Mouse (Mus musculus): ENCODE results near the gene Gfi1b. TPM values are rescaled to one million over a fixed set of nuclear protein-coding genes. Genes with fewer than 3 reads are reported as not detected.
A peak's percentile ranks its signal among the peaks of the same experiment; 100 is the strongest.

Gene Gfi1b
- polyA plus RNA-seq, 1 experiment: not detected

- 62% methylated on average over 4 of the region's 4 CpGs for WGBS
- no peak for TF ChIP-seq CTCF (IDR thresholded peaks at IDR 0.05; ENCODE audit: insufficient read depth, low read depth, low read length)
- TF ChIP-seq POLR2A (IDR thresholded peaks at IDR 0.05; ENCODE audit: insufficient read depth, low read depth, low read length): no peak
Observed at GRCm38 (mm10) chr2:28629911-28630381, 8.2 kb upstream of the Gfi1b start.

GRCm38 (mm10) chr2:28628053-28628452, 6.3 kb upstream of the Gfi1b start:
- TF ChIP-seq CTCF (IDR thresholded peaks at IDR 0.05; ENCODE audit: insufficient read depth, low read depth, low read length) (no peak), POLR2A (IDR thresholded peaks at IDR 0.05; ENCODE audit: insufficient read depth, low read depth, low read length) (no peak)
- WGBS: 40% methylated on average over 2 of the region's 2 CpGs
- Histone ChIP-seq H3K4me1 (ENCODE audit: control insufficient read depth, insufficient read depth, low read length) (no peaks in the 10 kb centered on the region), H3K27ac (ENCODE audit: insufficient read depth, low read depth, low read length) (no peak overlapping the region), H3K4me3 (ENCODE audit: insufficient read depth, low read depth, low read length) (no peak overlapping the region)

More at GRCm38 (mm10) chr2:28629911-28630381, 8.2 kb upstream of the Gfi1b start:
- Histone ChIP-seq H3K27ac (ENCODE audit: insufficient read depth, low read depth, low read length) (no peak overlapping the region), H3K4me1 (ENCODE audit: control insufficient read depth, insufficient read depth, low read length) (no peaks in the 10 kb centered on the region), H3K4me3 (ENCODE audit: insufficient read depth, low read depth, low read length) (no peak overlapping the region)

- WGBS: 75% methylated on average over 3 of the region's 3 CpGs
- Histone ChIP-seq H3K27ac (ENCODE audit: insufficient read depth, low read depth, low read length) (no peak overlapping the region), H3K4me1 (ENCODE audit: control insufficient read depth, insufficient read depth, low read length) (no peaks in the 10 kb centered on the region), H3K4me3 (ENCODE audit: insufficient read depth, low read depth, low read length) (no peak overlapping the region)
- TF ChIP-seq POLR2A (IDR thresholded peaks at IDR 0.05; ENCODE audit: insufficient read depth, low read depth, low read length): no peak
- no peak for TF ChIP-seq CTCF (IDR thresholded peaks at IDR 0.05; ENCODE audit: insufficient read depth, low read depth, low read length)
Observed at GRCm38 (mm10) chr2:28626038-28626437, 4.3 kb upstream of the Gfi1b start.

GRCm38 (mm10) chr2:28624870-28625269, 3.1 kb upstream of the Gfi1b start:
- no peak for TF ChIP-seq CTCF (IDR thresholded peaks at IDR 0.05; ENCODE audit: insufficient read depth, low read depth, low read length)
- TF ChIP-seq POLR2A (IDR thresholded peaks at IDR 0.05; ENCODE audit: insufficient read depth, low read depth, low read length): no peak
- no peak overlapping the region for H3K4me3 ChIP-seq (ENCODE audit: insufficient read depth, low read depth, low read length)
- H3K27ac ChIP-seq (ENCODE audit: insufficient read depth, low read depth, low read length): no peak overlapping the region
- H3K4me1 ChIP-seq (ENCODE audit: control insufficient read depth, insufficient read depth, low read length): no peaks in the 10 kb centered on the region
- 91% methylated on average over 3 of the region's 3 CpGs for WGBS

GRCm38 (mm10) chr2:28622521-28623124, 841 bp upstream of the Gfi1b start:
- WGBS: 25% methylated on average over 10 of the region's 10 CpGs
- TF ChIP-seq POLR2A (IDR thresholded peaks at IDR 0.05; ENCODE audit: insufficient read depth, low read depth, low read length) (no peak), CTCF (IDR thresholded peaks at IDR 0.05; ENCODE audit: insufficient read depth, low read depth, low read length) (0 out of 2 replicates have a peak, but pooled peaks have one; percentile 46)

GRCm38 (mm10) chr2:28621111-28621510, 671 bp downstream of the Gfi1b start:
- WGBS: 20% methylated on average over 2 of the region's 2 CpGs
- Histone ChIP-seq H3K27ac (ENCODE audit: insufficient read depth, low read depth, low read length) (no peak overlapping the region), H3K4me3 (ENCODE audit: insufficient read depth, low read depth, low read length) (no peak overlapping the region), H3K4me1 (ENCODE audit: control insufficient read depth, insufficient read depth, low read length) (no peaks in the 10 kb centered on the region)
- TF ChIP-seq POLR2A (IDR thresholded peaks at IDR 0.05; ENCODE audit: insufficient read depth, low read depth, low read length) (no peak), CTCF (IDR thresholded peaks at IDR 0.05; ENCODE audit: insufficient read depth, low read depth, low read length) (no peak)

More at GRCm38 (mm10) chr2:28622521-28623124, 841 bp upstream of the Gfi1b start:
- no peaks in the 10 kb centered on the region for H3K4me1 ChIP-seq (ENCODE audit: control insufficient read depth, insufficient read depth, low read length)
- no peak overlapping the region for H3K27ac ChIP-seq (ENCODE audit: insufficient read depth, low read depth, low read length)
- H3K4me3 ChIP-seq (ENCODE audit: insufficient read depth, low read depth, low read length): no peak overlapping the region

- no peak for TF ChIP-seq POLR2A (IDR thresholded peaks at IDR 0.05; ENCODE audit: insufficient read depth, low read depth, low read length)
- no peak for TF ChIP-seq CTCF (IDR thresholded peaks at IDR 0.05; ENCODE audit: insufficient read depth, low read depth, low read length)
- WGBS: 51% methylated on average over 10 of the region's 10 CpGs
- Histone ChIP-seq H3K4me3 (ENCODE audit: insufficient read depth, low read depth, low read length) (no peak overlapping the region), H3K4me1 (ENCODE audit: control insufficient read depth, insufficient read depth, low read length) (no peaks in the 10 kb centered on the region), H3K27ac (ENCODE audit: insufficient read depth, low read depth, low read length) (no peak overlapping the region)
Observed at GRCm38 (mm10) chr2:28620522-28620921, 1.3 kb downstream of the Gfi1b start.

- 92% methylated on average over 6 of the region's 6 CpGs for WGBS
- TF ChIP-seq POLR2A (IDR thresholded peaks at IDR 0.05; ENCODE audit: insufficient read depth, low read depth, low read length) (no peak), CTCF (IDR thresholded peaks at IDR 0.05; ENCODE audit: insufficient read depth, low read depth, low read length) (no peak)
- Histone ChIP-seq H3K4me1 (ENCODE audit: control insufficient read depth, insufficient read depth, low read length) (no peaks in the 10 kb centered on the region), H3K27ac (ENCODE audit: insufficient read depth, low read depth, low read length) (no peak overlapping the region), H3K4me3 (ENCODE audit: insufficient read depth, low read depth, low read length) (no peak overlapping the region)
Observed at GRCm38 (mm10) chr2:28619369-28619768, 2.4 kb downstream of the Gfi1b start.

GRCm38 (mm10) chr2:28618777-28619336, 2.9 kb downstream of the Gfi1b start:
- Histone ChIP-seq H3K27ac (ENCODE audit: insufficient read depth, low read depth, low read length) (no peak overlapping the region), H3K4me1 (ENCODE audit: control insufficient read depth, insufficient read depth, low read length) (no peaks in the 10 kb centered on the region), H3K4me3 (ENCODE audit: insufficient read depth, low read depth, low read length) (no peak overlapping the region)
- 87% methylated on average over 6 of the region's 6 CpGs for WGBS
- TF ChIP-seq CTCF (IDR thresholded peaks at IDR 0.05; ENCODE audit: insufficient read depth, low read depth, low read length) (no peak), POLR2A (IDR thresholded peaks at IDR 0.05; ENCODE audit: insufficient read depth, low read depth, low read length) (no peak)

Data from olfactory bulb, adult 2 months (tissue).